Mouse (Mus musculus) heart, postnatal 0 days (tissue): ENCODE data around the gene Cxcl14.

Source experiments
- CTCF ChIP-seq: IDR thresholded peaks from 2 replicates; pipeline ENCODE4 v1.5.1; 2016; ENCODE audit warnings: antibody characterized with exemption, control low read depth, low read depth
- EP300 ChIP-seq: IDR thresholded peaks from 2 replicates; pipeline ENCODE4 v1.6.1; 2016; ENCODE audit warnings: antibody characterized with exemption, low read depth

GRCm38 (mm10) chr13:56330603-56331455, 34.5 kb upstream of the Cxcl14 start:
- TF ChIP-seq CTCF = no peak
- TF ChIP-seq EP300 = no peak
